Mouse (Mus musculus) cerebellum, postnatal 10 days (tissue): ENCODE measurements at regions not wholly inside any gene's neighbourhood (a gene's known extent, or its start where the extent isn't known, plus 50 kb on each side); places are given as distances from the start of the nearest gene placed in this dataset.
"Not testable (repeated sequence)": the region's sequence is repeated elsewhere in the genome, so short reads cannot be mapped to it uniquely, and the experiment has no call there.

ENCODE experiments used
- DNase-seq, 2 experiments: peaks; one replicate each; pipeline ENCODE4 v3.0.0; 2021; ENCODE audit warnings: mixed read lengths in 2 of 2

DNA sequence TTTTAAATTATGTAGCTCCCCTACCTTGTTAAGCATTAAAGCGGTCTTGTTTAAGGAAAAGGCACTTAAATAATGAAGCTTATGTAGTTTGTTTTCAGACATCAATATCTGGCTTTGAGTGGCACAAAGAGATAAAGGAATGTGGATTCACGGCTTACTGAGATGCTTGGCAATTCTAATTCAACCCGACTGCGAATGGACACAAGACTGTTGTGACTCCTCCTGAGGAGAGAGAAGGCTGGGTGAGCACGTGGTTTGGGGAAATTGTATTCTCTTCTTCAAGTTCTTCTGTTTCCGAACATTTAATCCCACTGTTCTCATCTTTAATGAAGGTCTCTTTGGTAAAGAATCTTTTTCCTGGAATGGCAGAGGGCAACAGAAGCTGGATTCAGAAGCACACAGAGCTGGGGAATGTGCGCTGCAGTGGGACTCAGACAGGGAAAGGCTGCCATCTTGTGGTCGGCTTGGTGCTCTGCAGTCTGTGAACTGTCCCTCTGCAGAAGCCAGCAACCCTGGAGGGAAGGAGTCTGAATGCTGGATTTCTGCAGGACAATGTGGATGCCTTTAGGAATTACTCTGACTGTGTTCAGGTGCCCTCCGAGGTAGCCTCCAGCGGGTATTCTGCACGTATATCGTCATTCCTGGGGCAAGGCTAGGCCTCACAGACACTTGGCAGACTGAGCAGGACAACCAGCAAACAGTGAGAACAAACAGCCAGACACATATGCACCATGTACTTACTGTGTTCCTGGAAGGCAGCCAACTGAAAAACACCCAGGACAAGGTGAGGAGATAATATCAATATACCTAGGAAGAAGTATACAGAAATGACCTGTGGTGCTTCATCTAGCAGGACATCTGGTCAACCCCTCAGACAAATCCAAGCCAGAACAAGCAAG is 54.0 kb upstream of the Pax1 start:
- DNase-seq, result peak; percentile 89 to 91

GRCm38 (mm10) chr2:147306728-147307127 is 55.0 kb upstream of the Pax1 start:
- DNase-seq, result no peak

- DNase-seq, result peak; percentile 42 to 71
These were observed 56.5 kb upstream of the Pax1 start for GRCm38 (mm10) chr2:147305262-147305661.

DNA sequence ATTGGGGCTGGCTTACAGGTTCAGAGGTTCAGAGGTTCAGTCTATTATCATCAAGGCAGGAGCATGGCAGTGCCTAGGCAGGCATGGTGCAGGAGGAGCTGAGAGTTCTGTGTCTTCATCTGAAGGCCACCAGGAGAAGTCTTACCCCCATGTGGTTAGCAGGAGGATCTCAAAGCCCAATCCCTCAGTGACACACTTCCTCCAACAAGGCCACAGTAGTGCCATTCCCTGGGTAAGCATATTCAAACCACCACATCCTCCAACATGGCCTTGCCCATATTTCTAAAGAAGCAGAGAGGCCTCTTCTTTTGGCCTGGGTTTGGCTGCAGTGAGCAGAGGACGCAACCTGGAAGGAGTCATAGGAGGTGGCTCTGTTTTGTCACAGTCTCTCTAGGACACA is 61.2 kb upstream of the Pax1 start:
- DNase-seq, result no peak

- peak in 1 of 2 experiments; percentile 8 for DNase-seq
These were observed 62.4 kb upstream of the Pax1 start for GRCm38 (mm10) chr2:147299359-147299758.

- peak; percentile 96 to 98 for DNase-seq
These were observed 63.2 kb upstream of the Pax1 start for GRCm38 (mm10) chr2:147298499-147298896.

DNA sequence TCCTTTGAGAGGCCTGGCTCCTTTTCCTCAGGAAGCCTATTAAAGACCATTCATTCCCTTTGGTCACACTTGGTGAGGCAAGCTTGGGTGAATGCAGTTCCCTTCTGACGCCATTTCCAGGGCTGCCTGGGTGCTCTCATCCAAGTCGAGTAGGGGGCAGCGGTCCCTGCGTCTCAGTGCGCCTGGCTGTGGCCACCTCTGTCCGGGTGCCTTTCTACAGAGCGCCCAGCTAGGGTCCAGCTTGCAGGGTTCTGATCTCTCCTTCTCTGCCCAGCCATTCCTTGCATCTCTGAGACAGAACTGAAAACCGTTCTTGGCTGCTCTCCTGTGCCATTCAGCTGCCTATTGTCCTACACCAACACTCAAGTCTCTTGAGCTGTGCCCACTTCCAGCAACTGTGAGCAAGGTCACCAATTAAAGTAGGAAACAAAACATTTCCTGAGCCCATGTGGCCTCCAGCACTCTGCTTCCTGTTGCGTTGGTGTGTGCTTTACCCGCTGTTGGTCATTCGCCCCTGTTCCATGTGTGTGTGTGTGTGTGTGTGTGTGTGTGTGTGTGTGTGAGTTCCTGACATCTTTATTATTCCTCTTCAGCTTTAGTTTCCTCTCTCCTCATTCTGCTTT is 63.7 kb upstream of the Pax1 start:
- peak; percentile 13 to 29 for DNase-seq

DNA sequence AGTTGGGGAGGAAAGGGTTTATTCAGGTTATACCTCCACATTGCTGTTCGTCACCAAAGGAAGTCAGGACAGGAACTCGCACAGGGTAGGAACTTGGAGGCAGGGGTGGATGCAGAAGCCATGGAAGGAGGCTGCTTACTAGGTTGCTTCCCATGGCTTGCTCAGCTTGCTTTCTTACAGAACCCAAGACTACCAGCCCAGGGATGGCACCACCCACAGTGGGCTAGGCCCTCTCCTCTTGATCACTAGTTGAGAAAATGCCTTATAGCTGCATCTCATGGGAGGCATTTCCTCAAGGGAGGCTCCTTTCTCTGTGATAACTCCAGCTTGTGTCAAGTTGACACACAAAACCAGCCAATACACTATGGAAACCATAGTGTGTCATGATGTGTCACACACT is 66.8 kb upstream of the Pax1 start:
- DNase-seq, result not testable (repeated sequence)

DNA sequence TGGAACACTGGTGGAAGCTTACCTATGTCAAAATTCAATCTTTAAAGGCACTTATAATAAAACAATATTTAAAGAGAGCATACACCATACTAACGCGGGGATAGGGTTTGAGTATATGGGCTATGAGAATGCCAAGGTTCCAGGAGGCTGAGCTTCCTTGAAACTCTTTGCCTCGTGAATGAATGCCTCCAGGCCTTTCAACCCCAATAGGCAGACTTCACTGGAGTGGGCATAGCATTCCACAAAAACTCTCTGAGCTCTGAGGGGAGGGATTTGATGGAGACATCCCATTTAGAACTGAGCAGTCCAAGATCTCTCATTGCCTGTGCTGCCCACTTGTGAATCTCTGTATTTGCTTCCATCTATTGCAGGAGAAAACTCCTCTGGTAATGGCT is 68.4 kb upstream of the Pax1 start:
- no peak for DNase-seq

- DNase-seq, result no peak
These were observed 69.1 kb upstream of the Pax1 start for GRCm38 (mm10) chr2:147292387-147293293.

DNA sequence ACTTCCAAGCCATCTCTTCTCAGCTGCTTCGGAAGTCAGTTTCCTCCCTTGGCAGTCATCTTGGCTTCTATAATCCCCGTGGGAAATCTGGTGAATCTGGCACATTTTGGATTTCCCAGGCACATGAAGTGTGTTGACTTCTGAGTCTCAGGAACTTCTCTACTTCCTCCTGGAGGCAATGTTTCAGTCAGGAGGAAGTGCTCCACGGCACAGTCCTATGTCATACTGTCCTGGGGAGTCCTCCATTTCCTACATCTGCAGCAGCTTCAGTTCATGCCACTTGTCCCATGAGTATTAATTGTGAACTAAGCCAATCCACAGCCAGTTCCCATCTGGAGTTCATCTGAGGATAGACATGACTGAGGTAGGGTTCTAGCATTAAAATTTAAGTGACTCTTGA is 78.3 kb upstream of the Pax1 start:
- DNase-seq, result no peak

GRCm38 (mm10) chr2:147277636-147278035 is 83.6 kb upstream of the Nkx2-2 start:
- no peak for DNase-seq

GRCm38 (mm10) chr2:147269171-147269570 is 75.1 kb upstream of the Nkx2-2 start:
- DNase-seq, result no peak

- no peak for DNase-seq
These were observed 73.9 kb upstream of the Nkx2-2 start for GRCm38 (mm10) chr2:147267901-147268300.

DNA sequence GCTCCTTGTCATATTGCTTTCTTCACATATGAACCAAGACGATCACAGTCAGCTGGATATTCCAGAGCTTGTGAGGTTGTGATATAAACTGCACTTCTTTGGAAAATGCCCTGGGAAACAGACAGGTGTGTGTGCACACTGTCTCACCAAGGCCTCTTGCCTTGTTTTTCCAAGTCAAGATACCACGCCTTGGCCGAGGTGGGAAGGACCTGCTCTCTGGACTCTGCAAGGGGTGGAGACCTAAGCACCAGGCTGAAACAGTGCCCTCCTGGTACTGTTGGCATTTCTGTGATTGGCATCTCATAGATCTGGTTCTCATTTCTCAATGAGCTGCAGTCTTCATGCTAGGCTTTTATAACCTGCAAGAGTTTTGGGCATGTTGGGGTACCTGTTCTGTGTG is 73.2 kb upstream of the Nkx2-2 start:
- no peak for DNase-seq

- DNase-seq, result peak; percentile 81
These were observed 62.7 kb upstream of the Nkx2-2 start for GRCm38 (mm10) chr2:147256696-147257095.

DNA sequence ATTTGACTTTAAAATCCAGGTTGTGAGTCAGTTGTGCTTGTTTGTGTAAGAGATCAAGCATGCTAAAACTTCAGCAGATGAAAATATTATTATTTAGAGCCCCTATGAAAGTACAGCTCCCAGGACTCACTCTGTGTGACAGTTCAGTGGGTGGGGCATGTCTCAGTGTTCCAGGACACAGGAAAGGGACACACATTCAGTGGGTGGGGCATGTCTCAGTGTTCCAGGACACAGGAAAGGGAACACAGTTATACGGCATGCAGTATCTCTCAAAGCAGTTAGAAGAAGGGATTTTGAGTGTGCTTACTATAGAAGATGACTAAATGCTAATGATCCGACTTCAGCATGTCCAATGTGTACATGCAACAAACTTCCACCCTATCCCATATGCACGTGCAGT is 60.9 kb upstream of the Nkx2-2 start:
- DNase-seq, result no peak

DNA sequence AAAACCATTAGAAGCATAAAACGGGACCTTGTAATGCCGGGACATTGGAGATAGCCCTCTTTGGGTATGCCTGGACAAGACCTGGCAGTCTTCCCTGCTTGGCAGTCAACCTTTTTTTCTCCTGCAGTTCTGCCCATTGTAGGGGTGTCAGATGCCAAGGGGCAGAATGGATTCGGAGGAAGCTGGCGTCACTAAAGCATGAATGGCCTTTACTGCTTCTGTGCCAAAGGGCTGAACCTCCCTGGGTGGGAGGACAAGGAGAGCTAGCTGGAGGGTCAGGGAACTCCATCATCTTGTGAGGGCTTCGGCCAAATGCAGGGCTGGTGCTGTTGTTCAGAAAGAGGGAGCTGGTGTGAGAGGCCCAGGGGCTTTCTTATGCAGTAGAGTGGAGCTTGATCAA is 60.1 kb upstream of the Nkx2-2 start:
- peak; percentile 69 to 79 for DNase-seq

GRCm38 (mm10) chr2:147247981-147248514 is 54.0 kb upstream of the Nkx2-2 start:
- DNase-seq, result no peak

GRCm38 (mm10) chr2:147247238-147247637 is 53.2 kb upstream of the Nkx2-2 start:
- DNase-seq, result no peak

GRCm38 (mm10) chr2:147244406-147244805 is 50.4 kb upstream of the Nkx2-2 start:
- no peak for DNase-seq
